Mouse (Mus musculus): ENCODE data around the gene E130218I03Rik. TPM values are rescaled to one million over a fixed set of nuclear protein-coding genes. Genes with fewer than 3 reads are reported as not detected.

Gene E130218I03Rik
- polyA plus RNA-seq (2015; fragmentation: Nextera tagmentation; extraction: Ambion mirVana) = 0.65 and 0.68 TPM in 2 replicates

- 92% methylated on average over 17 of the region's 17 CpGs for WGBS
- ATAC-seq = no peak
- Histone ChIP-seq H3K27ac (no peak within 1 kb of the TSS), H3K4me1 (peaks cover 21% of the 10 kb centered on the region), H3K4me3 (peak within 1 kb of the TSS; percentile 86), H3K27me3 (peaks cover 31% of the 10 kb centered on the region), H3K4me2 (peak within 1 kb of the TSS; percentile 95), H3K9me3 (replicated peaks) (no peaks in the 10 kb centered on the region), H3K9ac (peak within 1 kb of the TSS; percentile 87), H3K36me3 (ENCODE audit: poor library complexity, severe bottlenecking) (peaks cover 6% of the 10 kb centered on the region; the same call in 1 of the 2 replicates)
Measured at GRCm38 (mm10) chr4:134243516-134244250, at the start of gene E130218I03Rik. TSS of gene E130218I03Rik (plus strand) at chr4:134243662.

GRCm38 (mm10) chr4:134199371-134199770, 44.1 kb upstream of the E130218I03Rik start:
- no peak overlapping the region for H3K27ac ChIP-seq
- no peaks in the 10 kb centered on the region for H3K27me3 ChIP-seq
- no peaks in the 10 kb centered on the region for H3K4me1 ChIP-seq
- H3K9me3 ChIP-seq (replicated peaks) = no peaks in the 10 kb centered on the region
- WGBS = 61% methylated on average over 2 of the region's 2 CpGs
- no peak overlapping the region for H3K4me2 ChIP-seq
- ATAC-seq = no peak
- no peak overlapping the region for H3K9ac ChIP-seq
- no peak overlapping the region for H3K4me3 ChIP-seq
- no peaks in the 10 kb centered on the region for H3K36me3 ChIP-seq (ENCODE audit: poor library complexity, severe bottlenecking)

GRCm38 (mm10) chr4:134202904-134203303, 40.6 kb upstream of the E130218I03Rik start, which contains the start of gene Gm7534:
TSS of gene Gm7534 (minus strand) at chr4:134203004.
- Histone ChIP-seq H3K4me1 (no peaks in the 10 kb centered on the region), H3K27ac (no peak within 1 kb of the TSS), H3K27me3 (no peaks in the 10 kb centered on the region), H3K36me3 (ENCODE audit: poor library complexity, severe bottlenecking) (no peaks in the 10 kb centered on the region), H3K9ac (no peak within 1 kb of the TSS), H3K4me3 (no peak within 1 kb of the TSS), H3K4me2 (no peak within 1 kb of the TSS), H3K9me3 (replicated peaks) (no peaks in the 10 kb centered on the region)
- no peak for ATAC-seq
- WGBS = 88% methylated on average over 4 of the region's 4 CpGs

- no peak overlapping the region for H3K9ac ChIP-seq
- no peak overlapping the region for H3K27ac ChIP-seq
- H3K36me3 ChIP-seq (ENCODE audit: poor library complexity, severe bottlenecking) = no peaks in the 10 kb centered on the region
- no peaks in the 10 kb centered on the region for H3K9me3 ChIP-seq (replicated peaks)
- H3K27me3 ChIP-seq = no peaks in the 10 kb centered on the region
- no peaks in the 10 kb centered on the region for H3K4me1 ChIP-seq
- 91% methylated on average over 17 of the region's 17 CpGs for WGBS
- no peak for ATAC-seq
- no peak overlapping the region for H3K4me3 ChIP-seq
- no peak overlapping the region for H3K4me2 ChIP-seq
Measured at GRCm38 (mm10) chr4:134203340-134203896, 40.0 kb upstream of the E130218I03Rik start.

GRCm38 (mm10) chr4:134206488-134207053, 36.9 kb upstream of the E130218I03Rik start:
- Histone ChIP-seq H3K27ac (no peak overlapping the region), H3K4me2 (no peak overlapping the region), H3K4me3 (no peak overlapping the region), H3K9ac (no peak overlapping the region), H3K36me3 (ENCODE audit: poor library complexity, severe bottlenecking) (no peaks in the 10 kb centered on the region), H3K4me1 (no peaks in the 10 kb centered on the region), H3K27me3 (no peaks in the 10 kb centered on the region), H3K9me3 (replicated peaks) (no peaks in the 10 kb centered on the region)
- 73% methylated on average over 6 of the region's 6 CpGs for WGBS
- no peak for ATAC-seq

GRCm38 (mm10) chr4:134222793-134223600, 20.5 kb upstream of the E130218I03Rik start:
- Histone ChIP-seq H3K36me3 (ENCODE audit: poor library complexity, severe bottlenecking) (no peaks in the 10 kb centered on the region), H3K27ac (no peak overlapping the region), H3K4me1 (no peaks in the 10 kb centered on the region), H3K27me3 (no peaks in the 10 kb centered on the region), H3K4me2 (no peak overlapping the region), H3K9me3 (replicated peaks) (no peaks in the 10 kb centered on the region), H3K9ac (no peak overlapping the region), H3K4me3 (no peak overlapping the region)
- 66% methylated on average over 11 of the region's 11 CpGs for WGBS
- ATAC-seq = no peak

- H3K4me2 ChIP-seq = no peak within 1 kb of the TSS
- no peaks in the 10 kb centered on the region for H3K27me3 ChIP-seq
- H3K27ac ChIP-seq = no peak within 1 kb of the TSS
- H3K9me3 ChIP-seq (replicated peaks) = no peaks in the 10 kb centered on the region
- H3K36me3 ChIP-seq (ENCODE audit: poor library complexity, severe bottlenecking) = no peaks in the 10 kb centered on the region
- no peak for ATAC-seq
- H3K4me1 ChIP-seq = no peaks in the 10 kb centered on the region
- H3K9ac ChIP-seq = no peak within 1 kb of the TSS
- WGBS = 65% methylated on average over 8 of the region's 8 CpGs
- no peak within 1 kb of the TSS for H3K4me3 ChIP-seq
Measured at GRCm38 (mm10) chr4:134227194-134227593, 16.3 kb upstream of the E130218I03Rik start, which contains the start of gene Catsper4. TSS of gene Catsper4 (minus strand) at chr4:134227383.

GRCm38 (mm10) chr4:134230431-134230830, 13.0 kb upstream of the E130218I03Rik start:
- Histone ChIP-seq H3K27ac (no peak overlapping the region), H3K4me1 (no peaks in the 10 kb centered on the region), H3K27me3 (no peaks in the 10 kb centered on the region), H3K9ac (no peak overlapping the region), H3K4me2 (no peak overlapping the region), H3K36me3 (ENCODE audit: poor library complexity, severe bottlenecking) (no peaks in the 10 kb centered on the region), H3K9me3 (replicated peaks) (no peaks in the 10 kb centered on the region), H3K4me3 (no peak overlapping the region)
- ATAC-seq = no peak
- 44% methylated on average over 8 of the region's 8 CpGs for WGBS

- no peaks in the 10 kb centered on the region for H3K36me3 ChIP-seq (ENCODE audit: poor library complexity, severe bottlenecking)
- peaks cover 5% of the 10 kb centered on the region; the same call in 1 of the 2 replicates for H3K4me1 ChIP-seq
- WGBS = 86% methylated on average over 5 of the region's 5 CpGs
- H3K4me2 ChIP-seq = no peak overlapping the region
- peaks cover 32% of the 10 kb centered on the region for H3K27me3 ChIP-seq
- no peaks in the 10 kb centered on the region for H3K9me3 ChIP-seq (replicated peaks)
- no peak for ATAC-seq
- H3K4me3 ChIP-seq = no peak overlapping the region
- H3K9ac ChIP-seq = no peak overlapping the region
- H3K27ac ChIP-seq = no peak overlapping the region
Measured at GRCm38 (mm10) chr4:134234876-134235275, 8.6 kb upstream of the E130218I03Rik start.

- H3K4me1 ChIP-seq = peaks cover 5% of the 10 kb centered on the region; the same call in 1 of the 2 replicates
- H3K9me3 ChIP-seq (replicated peaks) = no peaks in the 10 kb centered on the region
- H3K27ac ChIP-seq = no peak overlapping the region
- no peak overlapping the region for H3K4me3 ChIP-seq
- ATAC-seq = no peak
- peaks cover 32% of the 10 kb centered on the region for H3K27me3 ChIP-seq
- 0 out of 2 replicates have a peak overlapping the region, but pooled peaks have one; percentile 25 for H3K4me2 ChIP-seq
- no peak overlapping the region for H3K9ac ChIP-seq
- H3K36me3 ChIP-seq (ENCODE audit: poor library complexity, severe bottlenecking) = no peaks in the 10 kb centered on the region
- 29% methylated on average over 19 of the region's 19 CpGs for WGBS
Measured at GRCm38 (mm10) chr4:134237582-134238278, 5.7 kb upstream of the E130218I03Rik start.

GRCm38 (mm10) chr4:134238279-134238651, 5.2 kb upstream of the E130218I03Rik start, which contains the start of gene Cnksr1:
TSS of gene Cnksr1 (minus strand) at chr4:134238399.
- no peak within 1 kb of the TSS for H3K4me3 ChIP-seq
- H3K9me3 ChIP-seq (replicated peaks) = no peaks in the 10 kb centered on the region
- peaks cover 5% of the 10 kb centered on the region; the same call in 1 of the 2 replicates for H3K4me1 ChIP-seq
- peaks cover 32% of the 10 kb centered on the region for H3K27me3 ChIP-seq
- ATAC-seq = no peak
- peaks cover 1% of the 10 kb centered on the region; the same call in 1 of the 2 replicates for H3K36me3 ChIP-seq (ENCODE audit: poor library complexity, severe bottlenecking)
- H3K4me2 ChIP-seq = peak within 1 kb of the TSS; percentile 25; the same call in 1 of the 2 replicates
- 4% methylated on average over 18 of the region's 18 CpGs for WGBS
- H3K9ac ChIP-seq = no peak within 1 kb of the TSS
- no peak within 1 kb of the TSS for H3K27ac ChIP-seq

All from forebrain, embryonic 13.5 days (tissue).